Mouse (Mus musculus) heart, postnatal 10 days (tissue): ENCODE measurements around the gene Trim58. TPM values are rescaled to one million over a fixed set of nuclear protein-coding genes. Genes with fewer than 3 reads are reported as not detected.
A peak's percentile ranks its signal among the peaks of the same experiment; 100 is the strongest.

Source experiments
- DNase-seq, 2 experiments: peaks; one replicate each; pipeline ENCODE4 v3.0.0; 2021
- intact Hi-C: fragments of 180-260 bp; cut with DNase I; formaldehyde crosslinking; loops from one replicate; pipeline ENCODE4 v1.15.1; 2025
- total RNA-seq, 2 experiments: library from RNA; stranded (reverse); gene quantifications; 2 replicates each; pipeline ENCODE4 v1.2.3; 2021

The Trim58 gene
- total RNA-seq: under 1 TPM in 1 of 2 experiments, not detected in 1; 0.12 TPM

DNA sequence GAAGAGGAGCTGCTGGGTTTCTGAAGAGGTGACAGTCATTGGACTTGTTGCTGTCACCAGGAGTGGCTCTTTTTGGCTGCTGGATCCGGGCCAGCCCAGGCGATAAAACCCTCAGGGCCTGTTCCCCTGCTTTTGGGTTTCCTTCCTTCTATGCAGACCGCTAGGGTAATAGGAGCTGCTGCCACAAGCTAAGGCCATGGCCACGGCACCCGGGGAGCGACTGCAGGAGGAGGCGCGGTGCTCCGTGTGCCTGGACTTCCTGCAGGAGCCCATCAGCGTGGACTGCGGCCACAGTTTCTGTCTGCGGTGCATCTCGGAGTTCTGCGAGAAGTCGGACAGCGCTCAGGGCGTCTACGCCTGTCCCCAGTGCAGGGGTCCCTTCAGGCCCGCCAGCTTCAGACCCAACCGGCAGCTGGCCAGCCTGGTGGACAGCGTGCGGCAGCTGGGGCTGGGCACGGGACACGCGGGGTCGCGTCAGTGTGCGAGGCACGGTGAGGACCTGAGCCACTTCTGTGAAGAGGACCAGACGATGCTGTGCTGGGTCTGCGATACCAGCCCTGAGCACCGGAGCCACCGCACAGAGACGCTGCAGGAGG is at the start of gene Trim58:
TSS of gene Trim58 (plus strand) at position 194 of the 596 bp plus-strand sequence.
- intact Hi-C loops: no loop called here
- peak; percentile 9 to 18 for DNase-seq

DNA sequence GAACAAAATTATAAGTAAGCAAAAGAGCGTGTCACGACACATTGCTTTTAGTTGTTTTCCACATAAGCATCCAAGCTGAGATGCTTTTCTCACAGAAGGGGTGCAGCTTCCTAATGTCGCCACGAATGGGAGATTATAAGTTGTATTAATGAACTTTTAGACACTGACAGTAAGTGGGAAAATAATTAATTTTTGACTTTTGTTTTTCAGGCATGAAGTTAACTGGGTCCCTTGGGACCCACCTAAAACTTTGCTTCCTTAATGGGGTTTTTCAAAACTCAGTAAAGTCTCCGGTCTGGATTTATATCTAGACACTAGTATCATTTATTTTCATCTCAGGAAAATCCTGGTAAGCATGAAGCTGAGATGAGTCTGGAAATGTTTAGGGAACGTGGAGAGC is 45.5 kb upstream of the Trim58 start, which contains the start of gene Olfr324:
TSS of gene Olfr324 (plus strand) at position 301 of the 400 bp plus-strand sequence.
- intact Hi-C loops: no loop called here
- DNase-seq: no peak

GRCm38 (mm10) chr11:58597837-58598236 is 42.4 kb upstream of the Trim58 start:
- DNase-seq: no peak
- intact Hi-C loops: no loop called here

- DNase-seq: no peak
- intact Hi-C loops: no loop called here
Measured at GRCm38 (mm10) chr11:58602062-58602461, 38.2 kb upstream of the Trim58 start.

DNA sequence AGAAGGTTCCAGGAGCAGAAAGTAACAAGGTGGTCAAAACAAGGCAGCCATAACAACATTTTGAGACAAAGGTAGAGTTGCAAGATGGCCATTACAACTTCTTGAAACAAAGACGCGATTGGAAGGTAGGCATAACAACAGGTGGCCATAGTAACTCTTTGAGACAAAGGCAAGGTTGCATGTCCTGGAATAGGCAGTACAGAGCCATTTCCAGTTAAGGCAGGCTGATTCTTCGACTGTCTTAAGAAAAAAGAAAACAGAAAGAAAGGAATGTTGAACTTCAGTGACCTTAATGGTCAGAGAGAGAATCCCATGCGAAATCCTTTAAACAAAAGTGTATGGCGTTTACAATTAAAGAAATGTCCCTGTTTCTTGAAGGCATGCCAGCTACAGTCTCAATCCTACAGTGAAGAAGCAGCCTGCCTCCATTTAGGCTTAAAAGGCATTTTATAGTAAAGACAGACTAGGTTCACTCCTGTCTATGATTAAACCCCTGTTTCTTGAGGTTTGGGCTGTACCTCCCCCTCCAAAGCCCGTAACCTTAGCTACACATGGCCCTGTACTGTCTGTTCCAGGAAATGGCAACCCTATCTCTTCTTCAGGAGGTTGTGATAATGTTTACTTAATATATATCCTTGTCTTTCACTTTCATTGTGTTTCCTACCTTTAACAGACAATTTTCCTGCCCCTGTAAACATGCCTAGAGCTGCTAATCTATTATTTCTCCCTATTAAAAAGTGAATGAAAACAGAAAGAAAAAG is 37.3 kb upstream of the Trim58 start:
- no peak for DNase-seq
- intact Hi-C loops: no loop called here

DNA sequence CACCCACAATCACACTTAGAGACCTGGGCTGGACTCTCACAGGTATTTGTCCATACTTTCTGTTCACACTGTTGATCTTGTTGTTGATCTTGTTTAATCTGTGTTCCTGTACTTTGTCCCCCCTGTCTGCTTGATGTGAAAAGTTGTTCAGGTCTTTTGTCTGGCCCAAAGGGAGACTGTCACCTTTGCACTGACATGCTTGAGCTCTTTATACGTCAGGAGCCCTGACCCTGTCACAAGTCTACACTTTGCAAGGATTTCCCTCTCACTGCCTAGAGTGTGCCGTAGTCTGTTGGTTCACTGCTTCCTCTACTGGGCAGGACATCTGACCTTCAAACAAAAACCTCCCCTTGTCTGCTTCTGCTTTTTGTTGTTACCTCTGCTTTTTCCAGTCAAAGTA is 35.6 kb upstream of the Trim58 start:
- intact Hi-C loops: no loop called here
- no peak for DNase-seq

- no peak for DNase-seq
- intact Hi-C loops: no loop called here
Measured at GRCm38 (mm10) chr11:58605228-58605627, 35.0 kb upstream of the Trim58 start.

DNA sequence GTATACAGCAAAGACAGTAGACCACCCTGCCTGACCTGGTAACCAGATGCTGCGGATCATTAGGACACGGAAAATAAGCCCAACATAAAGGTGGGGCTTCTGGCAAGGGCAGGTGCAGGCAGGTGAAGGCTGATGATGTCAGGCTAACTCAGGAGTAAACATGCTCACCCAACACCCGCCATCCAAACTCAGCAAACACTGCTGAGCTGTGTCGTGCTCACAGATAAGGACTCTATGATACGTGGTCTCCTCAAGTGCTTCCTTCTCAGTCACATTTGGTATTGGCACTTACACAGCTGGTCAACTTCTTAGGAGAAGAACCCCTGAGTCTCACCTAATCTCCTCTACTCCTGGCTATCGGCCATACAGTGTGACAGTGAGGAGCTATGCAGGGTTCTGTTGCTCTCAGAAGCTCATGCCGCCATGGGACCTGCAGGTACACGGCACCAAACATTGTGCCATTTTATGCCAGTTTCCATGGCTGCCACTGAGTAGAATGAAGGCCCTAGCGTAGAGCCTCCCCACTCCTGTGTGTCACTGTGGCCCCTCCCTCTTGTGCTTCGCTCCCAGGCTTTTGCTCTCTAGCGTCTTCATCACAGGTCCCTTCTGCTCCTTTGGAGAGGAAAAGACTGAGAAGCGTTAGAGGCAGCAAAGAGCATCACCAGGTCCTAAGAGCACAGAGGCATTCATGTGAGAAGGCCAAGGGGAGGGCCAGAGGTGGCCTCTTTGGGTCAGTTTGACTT is 33.9 kb upstream of the Trim58 start:
- intact Hi-C loops: no loop called here
- DNase-seq: no peak

GRCm38 (mm10) chr11:58607030-58607429 is 33.2 kb upstream of the Trim58 start:
- intact Hi-C loops: no loop called here

DNA sequence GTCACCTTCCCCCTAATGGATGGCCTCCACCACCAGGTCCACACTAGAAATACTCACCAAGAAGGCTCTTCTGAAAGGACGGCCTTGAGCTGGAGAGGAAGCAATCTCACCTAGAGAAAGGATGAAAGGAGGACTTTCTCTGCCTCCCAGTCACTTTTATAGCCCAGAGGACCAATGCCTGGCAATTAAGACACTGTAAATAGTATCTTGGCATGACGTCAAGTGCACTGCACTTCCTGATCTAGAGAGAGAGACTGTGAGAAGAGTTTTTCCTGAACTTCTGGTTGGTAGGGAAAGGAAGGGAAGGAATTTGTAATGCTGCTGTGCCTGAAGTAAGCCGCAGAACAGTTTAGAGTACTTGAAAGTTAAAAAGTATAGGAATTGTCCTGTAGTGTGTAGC is 26.9 kb upstream of the Trim58 start:
- no peak for DNase-seq
- intact Hi-C loops: no loop called here

More at GRCm38 (mm10) chr11:58607030-58607429, 33.2 kb upstream of the Trim58 start:
- DNase-seq: no peak

- intact Hi-C loops: no loop called here
- DNase-seq: no peak
Measured at GRCm38 (mm10) chr11:58614526-58614925, 25.7 kb upstream of the Trim58 start.

DNA sequence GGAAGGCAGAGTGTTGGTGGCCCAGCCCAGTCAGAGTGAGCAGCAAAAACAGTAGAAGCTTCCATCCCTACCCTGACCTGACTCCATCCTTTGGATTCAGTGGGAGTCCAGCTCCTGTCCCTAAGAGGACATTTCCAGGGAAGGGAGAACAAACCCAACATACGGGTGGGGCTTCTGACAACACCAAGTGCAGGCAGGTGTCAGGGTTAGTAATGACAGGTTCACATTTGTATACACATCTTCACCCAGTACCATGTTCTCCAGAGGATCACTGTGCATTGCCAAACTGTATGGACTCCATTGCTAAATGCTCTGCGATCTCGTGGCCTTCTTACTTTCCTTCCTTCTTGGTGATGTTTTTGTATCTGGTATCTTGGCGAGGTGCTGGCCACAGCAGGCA is 24.3 kb upstream of the Trim58 start, which contains the start of gene 2210407C18Rik:
TSS of gene 2210407C18Rik (minus strand) at position 101 of the 400 bp plus-strand sequence.
- intact Hi-C loops: no loop called here

DNA sequence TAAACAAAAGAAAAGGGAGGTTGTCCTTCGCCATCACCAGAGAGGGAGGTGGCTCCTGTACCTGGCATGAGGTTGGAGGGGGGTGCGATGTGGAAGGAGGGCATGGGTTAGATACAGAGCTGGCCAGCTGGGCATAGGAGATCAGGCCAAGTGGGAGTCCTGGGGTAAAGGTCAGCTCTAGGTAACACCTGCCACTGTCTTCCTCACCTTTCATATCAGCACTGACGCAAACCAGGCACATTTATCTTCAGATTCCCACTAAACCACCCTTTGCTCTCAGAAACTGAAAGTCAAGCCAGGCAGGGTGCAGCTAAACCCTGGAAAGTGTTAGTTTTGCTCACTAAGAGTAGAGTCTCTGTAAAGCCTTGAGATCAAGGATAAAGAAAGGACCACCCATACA is 21.9 kb upstream of the Trim58 start:
- intact Hi-C loops: no loop called here
- no peak for DNase-seq

More for the DNA sequence above, 24.3 kb upstream of the Trim58 start, which contains the start of gene 2210407C18Rik:
- DNase-seq: no peak

- no peak for DNase-seq
- intact Hi-C loops: no loop called here
Measured at GRCm38 (mm10) chr11:58618793-58619192, 21.5 kb upstream of the Trim58 start.

DNA sequence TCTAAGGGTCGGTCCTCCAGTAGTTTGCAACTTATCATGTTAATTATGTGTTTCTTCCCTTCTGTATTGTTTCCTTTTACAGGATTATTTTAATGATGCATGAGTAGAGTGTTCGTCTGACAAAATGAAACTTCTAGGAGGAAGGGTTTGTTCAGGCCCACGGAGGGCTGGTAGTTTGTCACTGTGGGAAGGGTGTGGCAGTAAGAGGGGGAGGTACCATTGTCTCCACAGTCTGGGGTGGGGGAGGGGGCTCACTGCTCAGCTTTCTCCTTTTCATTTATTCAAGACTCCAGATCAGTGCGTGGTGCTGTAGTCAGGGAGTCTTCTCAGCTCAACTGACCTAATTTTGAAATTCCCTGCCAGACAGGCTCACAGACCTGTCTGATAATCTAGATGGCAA is 14.1 kb upstream of the Trim58 start:
- no peak for DNase-seq
- intact Hi-C loops: no loop called here

DNA sequence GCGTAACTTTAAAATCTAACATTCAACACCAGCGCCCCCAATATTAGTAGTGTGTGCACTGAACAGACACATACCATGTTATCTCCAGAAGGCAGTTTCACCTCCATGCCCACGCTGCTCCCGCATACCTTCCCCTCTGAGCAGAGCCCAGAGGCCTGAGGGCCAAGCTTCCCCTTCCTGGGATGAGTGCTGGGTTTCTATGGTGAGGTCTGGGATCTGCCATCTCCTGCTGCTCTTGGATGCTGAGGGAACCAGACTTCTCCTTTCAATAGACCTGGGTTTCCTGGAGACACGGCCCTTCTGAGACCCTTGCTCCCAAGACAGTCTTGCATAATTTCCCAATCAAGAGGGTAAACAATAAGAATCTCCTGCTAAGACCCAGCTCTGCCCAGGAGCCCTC is 9.9 kb upstream of the Trim58 start, which contains the start of gene Olfr323:
TSS of gene Olfr323 (minus strand) at position 101 of the 400 bp plus-strand sequence.
- no peak for DNase-seq
- intact Hi-C loops: no loop called here

DNA sequence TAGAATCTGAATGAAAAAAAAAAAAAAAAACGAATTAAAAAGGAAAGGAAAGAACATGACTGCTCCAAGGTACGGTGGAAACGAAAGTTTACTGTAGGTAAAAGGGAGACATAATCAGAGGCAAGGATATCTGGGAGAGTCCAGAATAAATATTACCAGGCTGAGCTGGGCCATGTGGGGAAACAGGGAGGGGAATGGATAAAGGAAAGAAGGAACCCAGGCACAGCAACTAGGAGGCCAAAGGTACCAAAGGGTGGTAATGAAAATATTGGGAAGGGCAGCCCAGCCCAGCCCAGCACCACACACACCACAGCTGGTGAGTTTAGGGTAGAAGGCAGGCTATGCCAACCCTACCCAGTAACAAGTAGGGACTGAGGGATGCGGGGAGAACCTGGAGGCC is 5.4 kb upstream of the Trim58 start:
- DNase-seq: no peak
- intact Hi-C loops: loop anchor here (5.0 kb wide), 1 partner anchor 453 kb away; no protein-coding TSS in a partner anchor

GRCm38 (mm10) chr11:58636376-58636977 is 3.8 kb upstream of the Trim58 start:
- peak; percentile 54 to 63 for DNase-seq
- intact Hi-C loops: loop anchor here (2.0 to 5.0 kb wide), 2 partner anchors 336 to 454 kb away; no protein-coding TSS in a partner anchor

DNA sequence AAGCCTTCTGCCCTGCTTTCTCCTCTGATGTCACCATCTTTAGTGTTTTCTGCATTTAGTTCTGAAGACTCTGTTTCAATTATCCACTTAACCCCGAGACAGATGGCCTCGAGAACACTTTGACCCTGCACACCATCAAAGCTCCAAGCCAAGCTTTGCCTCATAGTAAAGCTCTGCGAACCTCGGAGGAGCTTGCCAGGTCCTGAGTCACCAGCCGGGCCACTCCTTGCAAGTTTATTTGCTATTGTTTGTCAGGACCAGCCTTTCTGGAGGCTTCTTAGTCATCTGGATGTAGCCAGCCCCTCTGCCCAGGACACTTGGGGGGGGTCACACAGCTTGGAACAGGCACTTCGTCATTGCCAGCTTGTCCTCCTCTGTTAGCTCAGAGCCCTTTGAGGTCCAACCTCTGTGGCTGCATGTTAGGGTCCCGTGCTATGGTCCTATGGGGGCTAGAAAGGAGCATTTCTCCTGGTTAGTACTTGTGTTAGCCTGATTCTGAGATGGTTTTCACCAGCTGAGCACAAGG is 2.0 kb upstream of the Trim58 start:
- intact Hi-C loops: loop anchor here (1.0 to 5.0 kb wide), 2 partner anchors 236 to 456 kb away; no protein-coding TSS in a partner anchor
- peak in 1 of 2 experiments; percentile 27 for DNase-seq

- no peak for DNase-seq
- intact Hi-C loops: no loop called here
Measured at GRCm38 (mm10) chr11:58641057-58641456, 792 bp downstream of the Trim58 start.
